Mouse (Mus musculus): ENCODE results near the gene Gm45234. TPM values are rescaled to one million over a fixed set of nuclear protein-coding genes. Genes with fewer than 3 reads are reported as not detected.

Gm45234 gene
- polyA plus RNA-seq, 1 experiment from 2014 or later: not detected

DNA sequence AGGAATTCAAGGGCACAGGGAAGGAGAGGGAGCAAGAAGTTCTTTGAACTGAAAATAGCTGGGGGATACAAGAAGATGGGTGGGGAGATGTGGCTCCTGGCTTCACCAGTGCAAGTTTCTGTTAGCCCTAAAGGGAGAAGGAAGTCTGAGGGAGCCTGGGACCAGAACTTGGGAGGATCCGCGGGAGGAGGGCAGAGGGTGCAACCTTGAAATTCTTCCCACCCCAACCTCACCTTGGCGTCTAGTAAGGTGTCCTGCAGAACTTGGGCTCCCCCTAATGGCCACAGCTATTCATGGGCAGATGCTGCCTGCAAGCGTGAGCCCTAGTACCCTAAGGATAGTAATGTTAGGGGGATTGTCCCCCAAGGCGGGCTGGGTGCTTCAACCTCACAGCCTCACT, 3.4 kb upstream of the Gm45234 start:
- Histone ChIP-seq H3K4me1 (peaks cover 36% of the 10 kb centered on the region), H3K36me3 (no peaks in the 10 kb centered on the region), H3K27ac (replicated peaks) (peak overlapping the region; percentile 96), H3K27me3 (no peaks in the 10 kb centered on the region), H3K9me3 (no peaks in the 10 kb centered on the region), H3K9ac (replicated peaks) (no peak overlapping the region), H3K4me3 (no peak overlapping the region), H3K4me2 (replicated peaks) (no peak overlapping the region)
- 0% methylated on average over 5 of the region's 5 CpGs for WGBS
- ATAC-seq (replicated peaks): no peak

GRCm38 (mm10) chr6:124758849-124759232, 3.0 kb upstream of the Gm45234 start:
- Histone ChIP-seq H3K9me3 (no peaks in the 10 kb centered on the region), H3K27me3 (no peaks in the 10 kb centered on the region), H3K9ac (replicated peaks) (no peak overlapping the region), H3K4me1 (peaks cover 40% of the 10 kb centered on the region), H3K27ac (replicated peaks) (peak overlapping the region; percentile 96), H3K4me3 (no peak overlapping the region), H3K4me2 (replicated peaks) (no peak overlapping the region), H3K36me3 (no peaks in the 10 kb centered on the region)
- ATAC-seq (replicated peaks): no peak
- 33% methylated on average over 2 of the region's 2 CpGs for WGBS

GRCm38 (mm10) chr6:124757909-124758848, 2.4 kb upstream of the Gm45234 start:
- no peaks in the 10 kb centered on the region for H3K27me3 ChIP-seq
- peak overlapping the region; percentile 68 for H3K4me2 ChIP-seq (replicated peaks)
- peak overlapping the region; percentile 88 for H3K9ac ChIP-seq (replicated peaks)
- peak overlapping the region; percentile 96 for H3K27ac ChIP-seq (replicated peaks)
- WGBS: 32% methylated on average over 5 of the region's 5 CpGs
- H3K4me3 ChIP-seq: peak overlapping the region; percentile 65
- H3K4me1 ChIP-seq: peaks cover 47% of the 10 kb centered on the region
- no peaks in the 10 kb centered on the region for H3K36me3 ChIP-seq
- no peaks in the 10 kb centered on the region for H3K9me3 ChIP-seq
- peak; percentile 15 for ATAC-seq (replicated peaks)

DNA sequence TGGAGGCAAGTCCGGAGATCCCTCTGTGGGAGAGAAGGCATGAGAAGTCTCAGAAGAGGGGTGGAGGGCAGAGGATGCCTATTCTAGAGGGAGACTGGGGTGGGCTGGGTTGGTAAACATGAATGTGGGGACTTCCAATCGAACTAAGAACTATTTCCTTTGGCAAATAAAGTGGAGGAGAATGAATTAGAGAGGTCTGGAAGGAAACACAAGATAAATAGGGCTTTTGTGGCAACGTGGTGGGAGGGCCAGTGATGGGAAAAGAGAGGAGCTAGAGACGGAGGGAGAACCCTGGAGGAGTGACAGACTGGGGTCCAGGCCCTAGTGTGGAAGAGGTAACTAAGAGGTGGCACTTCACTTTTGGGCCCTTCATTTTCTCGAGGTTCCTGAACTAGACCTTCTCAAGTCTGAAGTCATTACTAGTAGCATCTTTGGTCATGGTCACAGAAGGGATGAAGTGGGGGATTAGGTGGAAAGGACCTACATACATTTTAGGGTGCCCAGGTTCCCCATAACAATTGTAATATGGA, 1.6 kb upstream of the Gm45234 start:
- Histone ChIP-seq H3K27ac (replicated peaks) (peak overlapping the region; percentile 96), H3K27me3 (no peaks in the 10 kb centered on the region), H3K9ac (replicated peaks) (peak overlapping the region; percentile 88), H3K4me2 (replicated peaks) (peak overlapping the region; percentile 68), H3K4me3 (peak overlapping the region; percentile 65), H3K4me1 (peaks cover 47% of the 10 kb centered on the region), H3K9me3 (no peaks in the 10 kb centered on the region), H3K36me3 (no peaks in the 10 kb centered on the region)
- WGBS: under 1% methylated on average over 5 of the region's 5 CpGs
- no peak for ATAC-seq (replicated peaks)

DNA sequence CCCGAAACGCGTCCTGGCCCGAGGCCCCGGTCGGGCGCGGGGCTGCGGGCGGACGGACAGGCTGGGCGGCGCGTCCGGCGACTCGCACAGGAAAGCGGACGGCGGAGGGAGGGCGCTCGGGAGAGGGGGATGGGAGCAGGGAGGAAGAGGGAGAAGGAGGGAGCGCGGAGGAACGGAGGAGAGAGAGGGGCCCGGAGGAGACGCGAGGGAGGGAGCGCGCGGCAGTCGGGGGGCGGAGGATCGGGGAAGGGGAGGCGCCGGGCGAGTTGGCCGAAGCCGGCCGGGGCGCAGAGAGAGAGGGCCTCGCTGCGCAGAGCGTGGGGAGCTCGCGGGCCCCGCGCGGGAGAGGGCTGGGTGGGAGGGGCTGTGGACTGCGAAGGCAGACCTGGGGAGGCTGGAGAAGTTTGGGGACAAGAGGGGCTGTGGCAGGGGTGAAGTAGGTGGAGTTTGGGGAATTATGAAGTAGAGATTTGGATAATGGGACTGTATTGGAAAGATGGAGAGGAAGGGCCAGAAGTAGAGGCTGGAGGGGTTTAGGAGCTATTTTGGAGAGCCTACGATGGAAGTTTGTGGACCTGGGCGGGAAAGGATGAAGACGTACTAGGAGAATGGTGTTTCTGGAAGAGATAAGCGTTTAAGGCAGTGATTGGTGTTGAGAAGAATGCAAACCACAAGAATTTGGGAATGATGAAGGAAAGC, 980 bp upstream of the Gm45234 start:
- peak overlapping the region; percentile 96 for H3K27ac ChIP-seq (replicated peaks)
- peak overlapping the region; percentile 88 for H3K9ac ChIP-seq (replicated peaks)
- H3K36me3 ChIP-seq: no peaks in the 10 kb centered on the region
- H3K9me3 ChIP-seq: no peaks in the 10 kb centered on the region
- peak; percentile 70 for ATAC-seq (replicated peaks)
- H3K27me3 ChIP-seq: no peaks in the 10 kb centered on the region
- under 1% methylated on average over 52 of the region's 54 CpGs for WGBS
- H3K4me2 ChIP-seq (replicated peaks): peak overlapping the region; percentile 68
- H3K4me3 ChIP-seq: peak overlapping the region; percentile 65
- H3K4me1 ChIP-seq: peaks cover 47% of the 10 kb centered on the region

GRCm38 (mm10) chr6:124755306-124755705, 515 bp downstream of the Gm45234 start:
- Histone ChIP-seq H3K36me3 (no peaks in the 10 kb centered on the region), H3K9me3 (no peaks in the 10 kb centered on the region), H3K9ac (replicated peaks) (peak overlapping the region; percentile 88), H3K27me3 (no peaks in the 10 kb centered on the region), H3K4me1 (peaks cover 47% of the 10 kb centered on the region), H3K4me2 (replicated peaks) (peak overlapping the region; percentile 68), H3K4me3 (peak overlapping the region; percentile 65), H3K27ac (replicated peaks) (peak overlapping the region; percentile 96)
- 0% methylated on average over 3 of the region's 3 CpGs for WGBS
- no peak for ATAC-seq (replicated peaks)

- peaks cover 7% of the 10 kb centered on the region; the same call in 1 of the 2 replicates for H3K36me3 ChIP-seq
- no peaks in the 10 kb centered on the region for H3K9me3 ChIP-seq
- peaks cover 47% of the 10 kb centered on the region for H3K4me1 ChIP-seq
- no peak overlapping the region for H3K9ac ChIP-seq (replicated peaks)
- H3K4me2 ChIP-seq (replicated peaks): no peak overlapping the region
- H3K4me3 ChIP-seq: no peak overlapping the region
- ATAC-seq (replicated peaks): no peak
- WGBS: 95% methylated on average over 2 of the region's 2 CpGs
- no peaks in the 10 kb centered on the region for H3K27me3 ChIP-seq
- no peak overlapping the region for H3K27ac ChIP-seq (replicated peaks)
Measured at GRCm38 (mm10) chr6:124753861-124754260, 2.0 kb downstream of the Gm45234 start.

GRCm38 (mm10) chr6:124750405-124750804, 5.4 kb downstream of the Gm45234 start:
- Histone ChIP-seq H3K4me1 (peaks cover 38% of the 10 kb centered on the region), H3K4me2 (replicated peaks) (no peak overlapping the region), H3K36me3 (peaks cover 24% of the 10 kb centered on the region), H3K27me3 (no peaks in the 10 kb centered on the region), H3K4me3 (no peak overlapping the region), H3K9me3 (no peaks in the 10 kb centered on the region), H3K27ac (replicated peaks) (no peak overlapping the region), H3K9ac (replicated peaks) (no peak overlapping the region)
- no peak for ATAC-seq (replicated peaks)
- WGBS: 88% methylated on average over 8 of the region's 8 CpGs

DNA sequence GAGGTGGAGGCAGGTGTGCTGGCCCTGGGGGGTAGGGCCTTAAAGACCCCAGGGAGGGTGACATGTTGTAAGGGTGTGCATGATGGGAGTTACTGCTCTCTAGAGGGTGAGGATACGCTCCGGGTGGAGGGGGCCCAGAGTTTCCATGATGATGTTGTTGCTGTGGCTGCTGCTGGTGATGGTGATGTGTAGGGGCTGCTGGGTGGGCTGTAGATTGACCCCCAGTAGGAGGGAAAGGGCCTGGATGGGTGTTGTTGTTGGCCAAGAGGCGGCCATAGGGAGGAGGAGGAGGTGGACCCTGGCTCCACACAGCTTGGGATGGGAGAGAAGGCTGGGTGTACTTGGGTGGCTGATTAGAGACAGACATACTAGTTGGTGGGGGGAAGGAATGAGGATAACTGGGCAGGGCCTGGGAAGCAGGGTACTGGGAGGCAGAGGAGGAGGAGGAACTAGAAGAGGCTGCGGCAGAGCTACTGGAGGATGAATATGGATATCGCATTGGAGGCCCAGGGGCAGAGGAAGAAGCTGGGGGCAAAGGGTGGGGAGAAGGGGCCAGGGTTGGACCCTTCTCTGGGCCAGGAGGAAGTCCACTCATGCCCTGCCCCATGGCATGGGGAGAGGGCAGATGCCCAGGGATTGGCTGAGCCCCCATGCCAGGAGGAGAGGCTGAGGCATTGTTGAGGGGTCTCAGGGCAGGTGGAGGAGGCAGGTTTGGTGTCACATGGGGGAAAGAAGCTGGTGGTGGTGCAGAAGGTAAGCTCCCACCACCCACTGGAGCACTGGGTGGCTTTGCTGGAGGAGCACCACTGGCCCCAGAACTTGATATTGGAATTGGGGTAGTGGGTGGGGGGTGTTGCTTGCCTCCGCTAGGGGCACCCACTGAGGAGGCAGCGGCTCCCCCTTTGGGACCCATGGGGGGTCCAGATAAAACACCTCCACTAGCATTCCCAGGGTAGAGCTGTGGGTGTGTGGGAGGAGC, 8.9 kb downstream of the Gm45234 start:
- Histone ChIP-seq H3K9ac (replicated peaks) (no peak overlapping the region), H3K36me3 (peaks cover 40% of the 10 kb centered on the region), H3K4me3 (peak overlapping the region; percentile 57; the same call in 1 of the 2 replicates), H3K27me3 (no peaks in the 10 kb centered on the region), H3K9me3 (no peaks in the 10 kb centered on the region), H3K4me1 (peaks cover 24% of the 10 kb centered on the region), H3K27ac (replicated peaks) (peak overlapping the region; percentile 91), H3K4me2 (replicated peaks) (peak overlapping the region; percentile 97)
- 89% methylated on average over 7 of the region's 7 CpGs for WGBS
- no peak; the same call in 1 of the 2 replicates for ATAC-seq (replicated peaks)

- peak overlapping the region; percentile 97 for H3K4me2 ChIP-seq (replicated peaks)
- peak; percentile 4; the same call in 1 of the 2 replicates for ATAC-seq (replicated peaks)
Measured at GRCm38 (mm10) chr6:124746296-124746605, 9.6 kb downstream of the Gm45234 start.

More at GRCm38 (mm10) chr6:124746296-124746605, 9.6 kb downstream of the Gm45234 start:
- no peaks in the 10 kb centered on the region for H3K9me3 ChIP-seq
- H3K9ac ChIP-seq (replicated peaks): peak overlapping the region; percentile 85
- H3K4me3 ChIP-seq: peak overlapping the region; percentile 57
- H3K27ac ChIP-seq (replicated peaks): peak overlapping the region; percentile 91
- H3K36me3 ChIP-seq: peaks cover 40% of the 10 kb centered on the region
- WGBS: 18% methylated on average over 8 of the region's 8 CpGs
- H3K27me3 ChIP-seq: no peaks in the 10 kb centered on the region
- H3K4me1 ChIP-seq: peaks cover 29% of the 10 kb centered on the region

Measured in forebrain, embryonic 15.5 days (tissue).